Mouse (Mus musculus) limb, embryonic 13.5 days (tissue): Measurements from ENCODE around the gene Angptl6. TPM values are rescaled to one million over a fixed set of nuclear protein-coding genes. Genes with fewer than 3 reads are reported as not detected.

ENCODE experiments used
- ATAC-seq: fragments of 200-750 bp; cut with Nextera tagmentation; 2 replicates; pipeline ENCODE4 v1.8.0; 2017; ENCODE audit warnings: low read depth, moderate number of reproducible peaks, moderate TSS enrichment; ENCODE audit not compliant: low FRiP score
- H3K27ac ChIP-seq: fragments of 300-500 bp; sonication (generic); 2 replicates; pipeline ENCODE4 v1.5.1; 2015; ENCODE audit warnings: inconsistent platforms, mild to moderate bottlenecking, moderate library complexity
- H3K27me3 ChIP-seq: fragments of 300-500 bp; sonication (generic); 2 replicates; pipeline ENCODE4 v1.6.1; 2015; ENCODE audit warnings: mild to moderate bottlenecking, inconsistent platforms
- H3K36me3 ChIP-seq: fragments of 300-500 bp; sonication (generic); 2 replicates; pipeline ENCODE4 v1.6.1; 2015; ENCODE audit warnings: inconsistent platforms, mild to moderate bottlenecking, moderate library complexity
- H3K4me1 ChIP-seq: fragments of 300-500 bp; sonication (generic); 2 replicates; pipeline ENCODE4 v1.6.1; 2015; ENCODE audit warnings: inconsistent platforms
- H3K4me2 ChIP-seq: fragments of 300-500 bp; sonication (generic); replicated peaks from 2 replicates; pipeline ENCODE4 v1.6.1; 2015; ENCODE audit warnings: inconsistent platforms, mild to moderate bottlenecking, moderate library complexity
- H3K4me3 ChIP-seq: fragments of 300-500 bp; sonication (generic); 2 replicates; pipeline ENCODE4 v1.5.1; 2015; ENCODE audit warnings: moderate library complexity, mild to moderate bottlenecking, inconsistent platforms
- H3K9ac ChIP-seq: fragments of 300-500 bp; sonication (generic); 2 replicates; pipeline ENCODE4 v1.6.1; 2015; ENCODE audit warnings: mild to moderate bottlenecking, inconsistent platforms
- H3K9me3 ChIP-seq: fragments of 300-500 bp; sonication (generic); 2 replicates; pipeline ENCODE4 v1.6.1; 2016; ENCODE audit warnings: inconsistent platforms
- WGBS: fragments of 180-500 bp; shearing (Covaris S2); methylation state at CpG from one replicate; pipeline ENCODE4 v1.1.7; 2015; 5-methylcytosine and 5-hydroxymethylcytosine counted together
- polyA plus RNA-seq: library from polyadenylated mRNA; unstranded; fragments of >200 nt; fragmentation: Nextera tagmentation; extraction: Ambion mirVana; gene quantifications from 2 replicates; pipeline ENCODE4 v1.2.1, GENCODE M21; 2015

Angptl6 gene
- polyA plus RNA-seq, 1 experiment from 2014 or later, result 3.3 TPM

GRCm38 (mm10) chr9:20893069-20893468 is 13.5 kb upstream of the Angptl6 start:
- Histone ChIP-seq H3K27me3 (no peaks in the 10 kb centered on the region), H3K9ac (no peak overlapping the region), H3K4me1 (peaks cover 26% of the 10 kb centered on the region), H3K4me3 (no peak overlapping the region), H3K9me3 (no peaks in the 10 kb centered on the region), H3K27ac (peak overlapping the region; percentile 15; the same call in 1 of the 2 replicates), H3K4me2 (no peak overlapping the region), H3K36me3 (peaks cover 81% of the 10 kb centered on the region)
- WGBS, result 59% methylated on average over 5 of the region's 5 CpGs
- ATAC-seq, result no peak

GRCm38 (mm10) chr9:20892104-20892653 is 12.7 kb upstream of the Angptl6 start:
- no peak overlapping the region for H3K27ac ChIP-seq
- H3K27me3 ChIP-seq, result no peaks in the 10 kb centered on the region
- H3K36me3 ChIP-seq, result peaks cover 80% of the 10 kb centered on the region
- H3K9me3 ChIP-seq, result no peaks in the 10 kb centered on the region
- H3K4me3 ChIP-seq, result no peak overlapping the region
- H3K4me2 ChIP-seq, result no peak overlapping the region
- WGBS, result 66% methylated on average over 5 of the region's 5 CpGs
- peaks cover 18% of the 10 kb centered on the region for H3K4me1 ChIP-seq
- H3K9ac ChIP-seq, result no peak overlapping the region
- ATAC-seq, result no peak

- peaks cover 12% of the 10 kb centered on the region for H3K4me1 ChIP-seq
- no peaks in the 10 kb centered on the region for H3K9me3 ChIP-seq
- H3K9ac ChIP-seq, result no peak overlapping the region
- no peaks in the 10 kb centered on the region for H3K27me3 ChIP-seq
- H3K4me3 ChIP-seq, result no peak overlapping the region
- 75% methylated on average over 26 of the region's 26 CpGs for WGBS
- peaks cover 73% of the 10 kb centered on the region for H3K36me3 ChIP-seq
- H3K4me2 ChIP-seq, result no peak overlapping the region
- no peak overlapping the region for H3K27ac ChIP-seq
- ATAC-seq, result no peak
Measured at GRCm38 (mm10) chr9:20891339-20892103, 12.0 kb upstream of the Angptl6 start.

- WGBS, result 87% methylated on average over 5 of the region's 5 CpGs
- Histone ChIP-seq H3K9ac (no peak overlapping the region), H3K4me2 (no peak overlapping the region), H3K4me1 (peaks cover 9% of the 10 kb centered on the region), H3K27me3 (no peaks in the 10 kb centered on the region), H3K9me3 (no peaks in the 10 kb centered on the region), H3K4me3 (no peak overlapping the region), H3K27ac (no peak overlapping the region), H3K36me3 (peaks cover 62% of the 10 kb centered on the region)
- no peak for ATAC-seq
Measured at GRCm38 (mm10) chr9:20890411-20890810, 10.9 kb upstream of the Angptl6 start.

DNA sequence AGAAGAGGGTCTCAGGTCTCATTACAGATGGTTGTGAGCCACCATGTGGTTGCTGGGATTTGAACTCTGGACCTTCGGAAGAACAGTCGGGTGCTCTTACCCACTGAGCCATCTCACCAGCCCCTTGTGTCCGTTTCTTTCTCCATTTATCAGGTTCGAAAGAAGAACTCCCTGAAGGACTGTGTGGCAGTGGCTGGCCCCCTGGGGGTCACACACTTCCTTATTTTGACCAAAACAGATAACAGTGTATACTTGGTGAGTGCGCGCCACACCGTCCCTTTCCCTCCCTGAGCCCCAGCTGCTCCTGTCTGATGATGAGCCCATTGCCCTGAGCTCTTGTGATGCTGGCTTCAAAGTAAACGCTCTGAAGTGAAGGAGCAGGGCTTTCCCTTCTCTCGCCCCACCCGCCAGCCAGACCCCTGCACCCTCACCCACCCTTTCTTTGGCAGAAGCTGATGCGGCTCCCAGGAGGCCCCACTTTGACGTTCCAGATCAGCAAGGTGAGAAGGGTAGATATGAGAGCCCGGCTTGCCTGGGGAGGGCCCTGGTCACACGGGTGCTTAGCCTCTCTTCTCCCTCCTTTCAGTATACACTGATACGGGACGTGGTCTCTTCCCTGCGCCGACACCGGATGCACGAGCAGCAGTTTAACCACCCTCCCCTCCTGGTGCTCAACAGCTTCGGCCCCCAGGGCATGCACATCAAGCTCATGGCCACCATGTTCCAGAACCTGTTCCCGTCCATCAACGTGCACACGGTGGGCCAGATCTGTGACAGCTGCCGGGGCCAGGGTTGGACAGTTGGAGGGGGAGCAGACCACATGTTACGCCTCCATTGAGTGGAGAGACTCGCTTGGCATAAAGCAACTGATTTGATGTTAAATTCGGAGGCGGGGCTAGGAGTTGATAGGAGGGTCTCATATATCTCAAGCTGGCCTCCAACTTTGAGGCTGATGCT is 9.9 kb upstream of the Angptl6 start:
- peak overlapping the region; percentile 51 for H3K9ac ChIP-seq
- H3K27ac ChIP-seq, result no peak overlapping the region; the same call in 1 of the 2 replicates
- no peaks in the 10 kb centered on the region for H3K9me3 ChIP-seq
- H3K27me3 ChIP-seq, result no peaks in the 10 kb centered on the region
- H3K4me2 ChIP-seq, result peak overlapping the region; percentile 88
- H3K36me3 ChIP-seq, result peaks cover 53% of the 10 kb centered on the region
- no peak for ATAC-seq
- H3K4me1 ChIP-seq, result peaks cover 9% of the 10 kb centered on the region
- WGBS, result 80% methylated on average over 29 of the region's 29 CpGs
- H3K4me3 ChIP-seq, result peak overlapping the region; percentile 97

DNA sequence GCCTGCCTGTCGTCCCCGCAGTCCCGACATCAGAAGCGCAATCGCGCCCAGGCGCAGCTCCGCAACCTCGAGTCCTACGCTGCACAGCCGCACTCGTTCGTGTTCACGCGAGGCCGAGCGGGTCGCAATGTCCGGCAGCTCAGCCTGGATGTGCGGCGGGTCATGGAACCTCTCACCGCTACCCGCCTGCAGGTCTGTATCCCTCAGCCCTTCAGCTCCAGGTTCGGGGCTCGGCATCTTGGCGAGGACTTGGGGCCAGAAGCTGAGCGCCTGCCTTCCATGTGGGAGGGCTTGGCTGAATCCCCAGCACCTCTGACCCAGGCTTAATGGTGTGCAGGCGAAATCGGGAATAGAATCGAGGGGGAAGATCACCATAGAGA is 8.8 kb upstream of the Angptl6 start:
- H3K4me1 ChIP-seq, result peaks cover 9% of the 10 kb centered on the region
- H3K4me3 ChIP-seq, result peak overlapping the region; percentile 97
- no peaks in the 10 kb centered on the region for H3K27me3 ChIP-seq
- ATAC-seq, result no peak; the same call in none of the 2 replicates
- WGBS, result under 1% methylated on average over 30 of the region's 30 CpGs
- H3K36me3 ChIP-seq, result peaks cover 42% of the 10 kb centered on the region
- peak overlapping the region; percentile 88 for H3K4me2 ChIP-seq
- no peaks in the 10 kb centered on the region for H3K9me3 ChIP-seq
- H3K27ac ChIP-seq, result peak overlapping the region; percentile 94; the same call in 1 of the 2 replicates
- peak overlapping the region; percentile 95 for H3K9ac ChIP-seq

- Histone ChIP-seq H3K4me3 (peak within 1 kb of the TSS; percentile 97), H3K4me1 (peaks cover 9% of the 10 kb centered on the region), H3K27me3 (no peaks in the 10 kb centered on the region), H3K36me3 (peaks cover 36% of the 10 kb centered on the region), H3K4me2 (peak within 1 kb of the TSS; percentile 88), H3K27ac (peak within 1 kb of the TSS; percentile 94), H3K9me3 (no peaks in the 10 kb centered on the region), H3K9ac (peak within 1 kb of the TSS; percentile 95)
- ATAC-seq, result peak; percentile 94
- WGBS, result under 1% methylated on average over 43 of the region's 43 CpGs
Measured at GRCm38 (mm10) chr9:20887704-20888385, 8.3 kb upstream of the Angptl6 start, which contains the start of gene Ppan. TSS of gene Ppan (plus strand) at chr9:20888175.

GRCm38 (mm10) chr9:20887191-20887590 is 7.7 kb upstream of the Angptl6 start:
- Histone ChIP-seq H3K27ac (peak overlapping the region; percentile 94; the same call in 1 of the 2 replicates), H3K4me2 (peak overlapping the region; percentile 88), H3K27me3 (no peaks in the 10 kb centered on the region), H3K9me3 (no peaks in the 10 kb centered on the region), H3K4me3 (no peak overlapping the region), H3K9ac (no peak overlapping the region), H3K36me3 (peaks cover 30% of the 10 kb centered on the region), H3K4me1 (peaks cover 9% of the 10 kb centered on the region)
- 89% methylated on average over 6 of the region's 6 CpGs for WGBS
- no peak for ATAC-seq

DNA sequence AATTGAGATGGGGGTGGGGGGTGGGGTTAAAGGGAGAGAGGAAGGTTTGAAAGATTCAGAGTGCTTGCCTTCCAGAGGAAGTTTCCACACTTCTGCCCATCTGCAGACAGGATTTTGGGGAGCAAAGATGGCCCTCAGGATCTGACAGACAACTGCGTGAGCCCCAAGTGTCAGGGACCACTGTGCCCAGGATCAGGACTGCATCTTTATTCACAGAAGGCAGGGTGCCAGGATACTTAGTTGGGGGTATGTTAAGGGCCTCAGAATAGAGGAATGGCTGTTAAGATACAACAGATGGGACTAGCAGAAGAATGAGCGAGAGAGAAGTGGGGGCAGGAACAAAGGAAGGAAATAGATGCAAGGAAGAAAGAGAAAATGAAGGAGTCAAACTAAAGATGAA is 7.0 kb upstream of the Angptl6 start:
- 93% methylated on average over 2 of the region's 2 CpGs for WGBS
- H3K9ac ChIP-seq, result no peak overlapping the region
- peaks cover 24% of the 10 kb centered on the region for H3K36me3 ChIP-seq
- H3K27me3 ChIP-seq, result no peaks in the 10 kb centered on the region
- no peaks in the 10 kb centered on the region for H3K9me3 ChIP-seq
- H3K4me1 ChIP-seq, result peaks cover 9% of the 10 kb centered on the region
- no peak for ATAC-seq
- H3K4me2 ChIP-seq, result no peak overlapping the region
- H3K27ac ChIP-seq, result no peak overlapping the region
- no peak overlapping the region for H3K4me3 ChIP-seq

DNA sequence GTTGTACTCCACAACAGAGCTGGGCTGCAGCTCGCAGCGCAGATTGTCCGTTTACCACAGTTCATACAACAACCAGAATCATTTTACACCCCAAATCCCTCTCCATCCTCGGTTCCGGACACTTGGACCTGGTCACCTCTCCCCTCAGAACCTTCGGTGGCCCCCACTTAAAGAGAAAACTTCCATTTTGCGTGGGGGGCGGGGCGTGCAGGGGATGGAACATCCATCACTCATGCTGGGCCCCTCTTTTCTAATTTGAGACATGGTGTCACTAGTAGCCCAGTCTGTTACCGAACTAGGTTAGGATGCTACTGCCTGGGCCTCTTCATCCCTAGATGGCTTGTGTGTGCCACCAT is 839 bp downstream of the Angptl6 start:
- H3K4me3 ChIP-seq, result peak overlapping the region; percentile 49
- H3K27ac ChIP-seq, result peak overlapping the region; percentile 93
- H3K4me1 ChIP-seq, result peaks cover 7% of the 10 kb centered on the region
- 19% methylated on average over 10 of the region's 10 CpGs for WGBS
- peak; percentile 8; the same call in 1 of the 2 replicates for ATAC-seq
- 0 out of 2 replicates have a peak, but pooled peaks cover 7% of the 10 kb centered on the region for H3K27me3 ChIP-seq
- no peaks in the 10 kb centered on the region for H3K9me3 ChIP-seq
- peak overlapping the region; percentile 75 for H3K9ac ChIP-seq
- peak overlapping the region; percentile 72 for H3K4me2 ChIP-seq
- no peaks in the 10 kb centered on the region for H3K36me3 ChIP-seq

DNA sequence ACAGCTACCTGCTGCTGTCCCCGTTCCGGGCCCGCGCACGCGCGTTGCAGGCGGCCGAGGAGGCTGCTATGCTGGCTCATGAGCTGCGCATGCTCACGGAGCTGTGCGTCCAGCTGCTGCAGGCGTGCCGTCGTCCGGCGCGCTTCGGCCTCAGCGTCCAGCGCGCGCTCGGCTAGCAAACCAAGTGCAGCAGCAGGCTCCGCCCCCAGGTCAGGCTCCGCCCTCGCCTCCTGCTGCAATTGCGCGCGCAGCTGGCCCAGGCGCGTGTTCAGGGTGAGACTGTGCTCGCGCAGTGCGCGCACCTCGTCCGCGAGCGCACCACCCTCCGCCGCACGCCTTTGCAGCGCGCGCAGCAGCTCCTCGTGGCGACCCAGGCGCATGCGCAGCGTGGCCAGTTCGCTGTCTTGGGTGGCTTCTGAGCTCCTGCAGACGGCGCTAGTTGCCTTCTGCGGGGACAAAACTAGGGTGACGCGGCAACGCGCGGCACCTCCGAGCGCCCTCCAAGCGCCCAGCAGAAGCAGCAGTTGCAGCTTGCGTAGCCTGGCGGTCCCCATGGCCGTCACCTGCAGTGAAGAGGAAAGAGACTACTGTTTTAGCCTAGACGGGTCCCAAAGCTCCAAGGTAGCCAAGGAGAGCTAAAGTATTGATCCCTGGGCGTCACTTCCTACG is 1.4 kb downstream of the Angptl6 start:
- no peaks in the 10 kb centered on the region for H3K36me3 ChIP-seq
- H3K4me3 ChIP-seq, result peak overlapping the region; percentile 49
- peak overlapping the region; percentile 93 for H3K27ac ChIP-seq
- ATAC-seq, result peak; percentile 95
- WGBS, result under 1% methylated on average over 69 of the region's 69 CpGs
- peak overlapping the region; percentile 72 for H3K4me2 ChIP-seq
- 0 out of 2 replicates have a peak, but pooled peaks cover 11% of the 10 kb centered on the region for H3K27me3 ChIP-seq
- H3K9ac ChIP-seq, result peak overlapping the region; percentile 75
- no peaks in the 10 kb centered on the region for H3K9me3 ChIP-seq
- H3K4me1 ChIP-seq, result peaks cover 7% of the 10 kb centered on the region
